Mouse (Mus musculus): ENCODE results near the gene Tex37.
A peak's percentile ranks its signal among the peaks of the same experiment; 100 is the strongest.

The Tex37 gene

DNA sequence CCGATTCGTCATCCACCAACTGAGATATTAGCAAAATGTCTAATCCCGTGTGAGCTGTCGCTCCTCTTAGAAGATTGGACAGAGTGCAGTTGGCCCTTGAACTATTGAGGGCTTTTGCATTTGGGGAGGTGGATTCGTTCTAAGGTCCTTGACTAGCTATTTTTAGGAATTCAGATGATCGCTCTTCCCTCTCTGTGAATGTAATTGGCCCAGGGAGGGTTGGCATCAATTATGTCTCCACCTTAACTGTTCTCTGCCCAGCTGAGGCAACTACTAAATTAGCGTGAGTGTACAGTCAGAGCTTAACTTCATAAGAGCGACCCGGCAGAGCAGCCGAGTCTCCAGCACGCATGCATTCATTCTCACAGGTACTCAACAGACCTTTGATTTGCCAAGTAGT is 30.7 kb downstream of the Tex37 start:
- DNase-seq (ENCODE audit: low spot score in 2 of 2) = no peak

DNA sequence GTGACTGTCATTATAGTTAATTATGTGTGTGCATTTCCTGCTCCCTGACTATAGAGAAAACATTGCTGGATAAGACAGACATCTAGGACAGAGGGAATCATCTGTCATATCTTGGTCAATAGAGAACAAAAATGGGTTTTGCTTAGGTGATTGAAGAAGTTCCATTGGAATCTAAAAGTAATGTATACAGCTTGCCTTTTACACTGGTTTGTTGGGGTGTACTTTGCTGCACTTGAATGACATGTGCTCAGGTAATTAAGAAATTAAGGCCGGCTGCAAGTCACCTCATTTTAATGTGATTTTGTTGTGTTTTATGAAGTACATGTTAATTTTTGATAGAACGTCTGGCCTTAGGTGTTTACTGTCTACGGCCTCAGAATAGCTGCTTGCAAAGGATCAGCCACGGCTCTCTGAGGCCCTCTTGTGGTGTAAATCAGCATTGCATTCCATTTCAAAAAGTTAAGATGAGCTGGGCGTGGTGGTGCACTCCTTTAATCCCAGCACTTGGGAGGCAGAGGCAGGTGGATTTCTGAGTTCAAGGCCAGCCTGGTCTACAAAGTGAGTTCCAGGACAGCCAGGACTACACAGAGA is 37.9 kb downstream of the Tex37 start:
- peak; percentile 84 to 91 for DNase-seq (ENCODE audit: low spot score in 2 of 2)

DNA sequence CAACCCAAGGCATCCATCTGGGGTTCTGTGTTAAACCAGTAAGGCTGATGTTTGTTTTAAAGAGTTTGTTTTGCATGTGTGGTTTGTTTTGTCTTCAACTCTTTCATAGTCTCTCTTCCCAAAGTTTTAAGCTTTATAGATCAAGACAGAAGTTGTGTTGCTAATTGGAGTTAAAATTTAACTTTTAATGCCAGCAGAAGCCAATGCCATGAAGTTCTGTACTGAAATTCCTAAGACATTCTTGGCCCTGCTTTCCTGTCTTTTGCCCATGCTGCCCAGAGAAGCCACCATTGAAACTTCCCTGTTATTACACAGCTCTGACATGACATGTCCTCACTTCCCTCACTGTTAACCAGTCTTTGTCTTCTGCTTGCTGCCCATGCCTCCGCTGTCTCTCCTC is 43.7 kb downstream of the Tex37 start:
- DNase-seq (ENCODE audit: low spot score in 2 of 2) = no peak

- DNase-seq (ENCODE audit: low spot score in 2 of 2) = no peak
Measured at GRCm38 (mm10) chr6:70874035-70874775, 44.5 kb downstream of the Tex37 start.

DNA sequence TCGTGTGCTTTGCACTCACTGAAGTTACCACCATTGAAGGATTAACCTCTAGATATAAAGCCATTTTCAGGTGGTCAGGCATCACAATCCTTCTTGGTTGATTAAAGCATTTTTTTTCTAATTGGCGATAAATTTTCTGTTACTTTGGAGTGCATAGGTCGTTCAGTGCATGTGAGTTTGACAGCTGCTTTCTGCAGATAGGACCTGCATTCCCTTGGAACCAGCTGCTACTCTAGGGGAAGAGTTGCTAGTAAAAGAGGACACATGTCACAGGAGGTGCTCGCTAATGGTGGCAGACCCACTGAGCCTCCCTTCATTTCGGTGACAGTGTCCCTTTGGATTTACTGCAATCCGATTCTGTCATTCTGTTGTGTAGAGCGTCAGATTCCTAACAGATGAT is 46.2 kb downstream of the Tex37 start:
- no peak for DNase-seq (ENCODE audit: low spot score in 2 of 2)

DNA sequence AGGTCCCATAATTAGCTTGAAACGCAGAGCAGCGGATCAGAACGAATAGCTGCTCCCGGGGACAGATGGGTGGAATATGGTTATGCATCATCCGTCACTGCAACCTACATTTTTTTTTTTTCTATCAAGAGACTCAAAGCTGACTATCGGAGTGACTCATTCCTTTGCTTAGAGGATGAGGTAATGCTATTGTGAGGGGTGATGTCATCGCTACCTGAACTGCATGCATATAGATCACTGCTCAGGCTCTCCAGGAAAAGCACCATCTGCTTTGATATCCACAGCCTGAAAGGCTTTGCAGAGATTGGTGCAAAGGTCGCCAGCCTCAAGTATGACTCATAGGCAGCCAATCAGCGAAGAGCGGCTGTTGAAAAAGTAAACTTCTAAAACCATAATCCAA is 46.6 kb downstream of the Tex37 start:
- peak; percentile 54 to 61 for DNase-seq (ENCODE audit: low spot score in 2 of 2)

- DNase-seq (ENCODE audit: low spot score in 2 of 2) = no peak
Measured at GRCm38 (mm10) chr6:70871511-70871980, 47.2 kb downstream of the Tex37 start.

DNA sequence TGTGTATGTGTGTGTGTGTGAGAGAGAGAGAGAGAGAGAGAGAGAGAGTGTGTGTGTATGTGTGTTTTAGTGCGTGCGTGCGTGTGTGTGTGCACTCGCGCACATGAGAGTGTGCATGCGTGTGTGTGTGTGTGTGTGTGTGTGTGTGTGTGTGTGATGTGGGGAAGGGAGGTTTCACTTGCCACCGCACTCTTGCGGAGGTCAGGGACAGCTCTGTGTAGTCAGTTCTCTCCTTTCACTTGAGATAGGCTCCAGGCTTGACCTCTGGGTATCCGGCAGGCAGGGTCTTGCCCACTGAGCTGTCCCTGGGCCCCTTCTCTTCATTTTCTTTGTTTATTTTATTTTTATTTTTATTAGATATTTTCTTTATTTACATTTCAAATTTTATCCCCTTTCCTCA is 51.4 kb downstream of the Tex37 start:
- no peak for DNase-seq (ENCODE audit: low spot score in 2 of 2)

GRCm38 (mm10) chr6:70866761-70867160 is 52.0 kb downstream of the Tex37 start:
- DNase-seq (ENCODE audit: low spot score in 2 of 2) = no peak

DNA sequence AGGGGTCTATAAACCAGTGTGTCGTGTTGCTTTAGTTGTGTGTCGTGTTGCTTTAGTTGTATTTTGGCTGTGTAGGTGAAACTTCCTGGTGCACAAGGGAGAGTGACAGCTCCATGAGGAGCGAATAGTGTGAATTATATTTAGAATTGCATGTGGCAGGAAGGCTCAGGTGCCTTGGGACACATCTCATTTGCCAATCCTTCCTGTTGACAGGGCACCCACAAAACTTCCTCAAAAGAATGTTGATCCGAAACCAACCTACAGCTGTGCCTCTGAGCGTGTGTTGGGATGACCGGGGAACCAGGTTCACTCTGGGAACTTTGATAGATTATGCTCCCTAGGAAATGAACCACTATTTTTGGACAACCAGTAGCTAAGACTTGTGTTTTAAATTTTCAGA is 54.4 kb downstream of the Tex37 start:
- DNase-seq (ENCODE audit: low spot score in 2 of 2) = no peak

Data from frontal cortex, postnatal 36 days (tissue).